Mouse (Mus musculus) embryonic fibroblast, embryonic 13.5 days (primary cell): ENCODE data around the gene Pet100.

ENCODE experiments used
- CTCF ChIP-seq: IDR thresholded peaks from 2 replicates; pipeline ENCODE4 v1.5.1; 2011; ENCODE audit warnings: mild to moderate bottlenecking, control low read depth, low read length, moderate library complexity, borderline replicate concordance; ENCODE audit not compliant: insufficient read depth
- POLR2A ChIP-seq: IDR thresholded peaks from 2 replicates; pipeline ENCODE4 v1.6.1; 2011; ENCODE audit warnings: low read depth, mild to moderate bottlenecking, control low read depth, low read length, moderate library complexity

GRCm38 (mm10) chr8:3599219-3599618 is 22.1 kb upstream of the Pet100 start:
- no peak for TF ChIP-seq CTCF
- TF ChIP-seq POLR2A, result no peak
